Mouse (Mus musculus) bone marrow macrophage, adult 2 months (primary cell): Measurements from ENCODE around the gene Serpina11. TPM values are rescaled to one million over a fixed set of nuclear protein-coding genes. Genes with fewer than 3 reads are reported as not detected.
"Not testable (repeated sequence)": the region's sequence is repeated elsewhere in the genome, so short reads cannot be mapped to it uniquely, and the experiment has no call there.

ENCODE experiments used
- H3K27ac ChIP-seq: 2 replicates; pipeline ENCODE4 v1.5.1; 2012; ENCODE audit warnings: low read depth, low read length; ENCODE audit not compliant: insufficient read depth
- H3K4me1 ChIP-seq: 2 replicates; pipeline ENCODE4 v1.6.1; 2012; ENCODE audit warnings: low read length; ENCODE audit not compliant: control insufficient read depth, insufficient read depth
- H3K4me3 ChIP-seq: 2 replicates; pipeline ENCODE4 v1.5.1; 2012; ENCODE audit warnings: mild to moderate bottlenecking, low read length, moderate library complexity; ENCODE audit not compliant: insufficient read depth
- CTCF ChIP-seq: IDR thresholded peaks from 2 replicates; pipeline ENCODE4 v1.5.1; 2012; ENCODE audit warnings: low read depth, mild to moderate bottlenecking, low read length, moderate library complexity
- POLR2A ChIP-seq: IDR thresholded peaks from 2 replicates; pipeline ENCODE4 v1.6.1; 2012; ENCODE audit warnings: mild to moderate bottlenecking, low read depth, low read length, borderline replicate concordance
- polyA plus RNA-seq: library from polyadenylated mRNA; stranded (reverse); fragments of >200 nt; gene quantifications from 2 replicates; pipeline ENCODE4 v1.2.4, GENCODE M21; 2012; ENCODE audit not compliant: missing spikeins, insufficient read depth, insufficient read length

The Serpina11 gene
- polyA plus RNA-seq, 1 experiment = not detected

- Histone ChIP-seq H3K27ac (no peak overlapping the region), H3K4me1 (no peaks in the 10 kb centered on the region), H3K4me3 (no peak overlapping the region)
- TF ChIP-seq POLR2A (no peak), CTCF (peak; percentile 25; the same call in 1 of the 2 replicates)
Observed at GRCm38 (mm10) chr12:103977846-103978245, 11.9 kb downstream of the Serpina11 start.

- H3K4me1 ChIP-seq = no peaks in the 10 kb centered on the region
- H3K4me3 ChIP-seq = no peak overlapping the region
- H3K27ac ChIP-seq = no peak overlapping the region
- no peak for TF ChIP-seq CTCF
- TF ChIP-seq POLR2A = no peak
Observed at GRCm38 (mm10) chr12:103977060-103977459, 12.7 kb downstream of the Serpina11 start.

- H3K4me3 ChIP-seq = no peak overlapping the region
- no peaks in the 10 kb centered on the region for H3K4me1 ChIP-seq
- TF ChIP-seq CTCF (no peak), POLR2A (no peak)
- no peak overlapping the region for H3K27ac ChIP-seq
Observed at GRCm38 (mm10) chr12:103971080-103971479, 18.7 kb downstream of the Serpina11 start.

- no peaks in the 10 kb centered on the region for H3K4me1 ChIP-seq
- H3K4me3 ChIP-seq = no peak overlapping the region
- H3K27ac ChIP-seq = no peak overlapping the region
- TF ChIP-seq CTCF (no peak), POLR2A (no peak)
Observed at GRCm38 (mm10) chr12:103969577-103970116, 20.1 kb downstream of the Serpina11 start.

- TF ChIP-seq CTCF = no peak
- TF ChIP-seq POLR2A = no peak
- Histone ChIP-seq H3K4me1 (no peaks in the 10 kb centered on the region), H3K4me3 (no peak overlapping the region), H3K27ac (no peak overlapping the region)
Observed at GRCm38 (mm10) chr12:103966761-103967160, 23.0 kb downstream of the Serpina11 start.

- TF ChIP-seq POLR2A = no peak
- TF ChIP-seq CTCF = no peak
- Histone ChIP-seq H3K4me1 (no peaks in the 10 kb centered on the region), H3K27ac (no peak overlapping the region), H3K4me3 (no peak overlapping the region)
Observed at GRCm38 (mm10) chr12:103963288-103963687, 26.5 kb downstream of the Serpina11 start.

GRCm38 (mm10) chr12:103962860-103963259 is 26.9 kb downstream of the Serpina11 start:
- Histone ChIP-seq H3K4me1 (no peaks in the 10 kb centered on the region), H3K4me3 (no peak overlapping the region), H3K27ac (no peak overlapping the region)
- TF ChIP-seq POLR2A = no peak
- TF ChIP-seq CTCF = no peak

GRCm38 (mm10) chr12:103962337-103962736 is 27.4 kb downstream of the Serpina11 start:
- Histone ChIP-seq H3K4me1 (no peaks in the 10 kb centered on the region), H3K4me3 (no peak overlapping the region), H3K27ac (no peak overlapping the region)
- TF ChIP-seq CTCF (no peak), POLR2A (no peak)

- Histone ChIP-seq H3K4me1 (no peaks in the 10 kb centered on the region), H3K27ac (no peak overlapping the region), H3K4me3 (no peak overlapping the region)
- TF ChIP-seq POLR2A = no peak
- no peak for TF ChIP-seq CTCF
Observed at GRCm38 (mm10) chr12:103961716-103962115, 28.0 kb downstream of the Serpina11 start.

- H3K4me1 ChIP-seq = no peaks in the 10 kb centered on the region
- H3K4me3 ChIP-seq = no peak within 1 kb of the TSS
- TF ChIP-seq CTCF = no peak
- TF ChIP-seq POLR2A = no peak
- no peak within 1 kb of the TSS for H3K27ac ChIP-seq
Observed at GRCm38 (mm10) chr12:103958798-103959197, 31.0 kb downstream of the Serpina11 start, which contains the start of gene Serpina1e. Serpina1e (minus strand) TSS chr12:103958975.

- not testable (repeated sequence) for H3K27ac ChIP-seq, H3K4me1 ChIP-seq, H3K4me3 ChIP-seq
Observed at GRCm38 (mm10) chr12:103956555-103956954, 33.2 kb downstream of the Serpina11 start.

GRCm38 (mm10) chr12:103952972-103953371 is 36.8 kb downstream of the Serpina11 start:
- H3K4me1 ChIP-seq, H3K4me3 ChIP-seq, H3K27ac ChIP-seq: not testable (repeated sequence)
